Mouse (Mus musculus) cerebellum, adult 18-20 months (tissue): ENCODE data around the gene Hfe2.
"Not testable (repeated sequence)": the region's sequence is repeated elsewhere in the genome, so short reads cannot be mapped to it uniquely, and the experiment has no call there.

Experiments
- DNase-seq, 2 experiments: peaks; one replicate each; pipeline ENCODE4 v3.0.0; 2021

Hfe2 gene

DNA sequence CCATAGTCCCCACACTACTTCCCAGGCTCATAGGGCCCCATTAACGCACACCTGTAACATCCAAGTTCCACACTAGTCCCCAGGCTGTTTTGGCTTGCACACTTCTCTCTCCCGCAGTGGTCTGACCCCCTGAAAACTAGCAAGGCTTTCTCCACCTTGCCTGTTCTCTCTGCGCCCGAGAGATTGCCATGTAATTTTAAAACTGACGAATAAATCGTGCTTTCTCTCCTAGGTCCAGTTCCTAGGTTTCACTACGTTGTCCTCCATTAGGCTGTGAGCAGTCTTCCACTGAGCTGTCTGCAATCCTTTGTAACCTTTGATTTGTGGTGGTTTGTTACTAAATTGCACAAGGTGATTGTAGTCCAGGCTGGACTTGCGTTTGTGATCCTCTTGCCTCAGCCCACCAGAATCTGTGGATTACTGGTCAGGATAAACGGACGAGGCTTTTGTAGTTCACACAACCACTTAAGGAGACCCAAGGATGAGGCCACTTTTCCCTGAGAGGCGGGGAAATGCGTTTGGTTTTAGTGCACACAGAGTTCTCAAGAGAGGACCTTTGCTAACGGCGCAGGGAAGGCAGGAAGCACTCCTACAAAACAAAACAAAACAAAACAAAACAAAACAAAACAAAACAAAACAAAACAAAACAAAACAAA lies 28.2 kb upstream of the Hfe2 start:
- DNase-seq: not testable (repeated sequence)

DNA sequence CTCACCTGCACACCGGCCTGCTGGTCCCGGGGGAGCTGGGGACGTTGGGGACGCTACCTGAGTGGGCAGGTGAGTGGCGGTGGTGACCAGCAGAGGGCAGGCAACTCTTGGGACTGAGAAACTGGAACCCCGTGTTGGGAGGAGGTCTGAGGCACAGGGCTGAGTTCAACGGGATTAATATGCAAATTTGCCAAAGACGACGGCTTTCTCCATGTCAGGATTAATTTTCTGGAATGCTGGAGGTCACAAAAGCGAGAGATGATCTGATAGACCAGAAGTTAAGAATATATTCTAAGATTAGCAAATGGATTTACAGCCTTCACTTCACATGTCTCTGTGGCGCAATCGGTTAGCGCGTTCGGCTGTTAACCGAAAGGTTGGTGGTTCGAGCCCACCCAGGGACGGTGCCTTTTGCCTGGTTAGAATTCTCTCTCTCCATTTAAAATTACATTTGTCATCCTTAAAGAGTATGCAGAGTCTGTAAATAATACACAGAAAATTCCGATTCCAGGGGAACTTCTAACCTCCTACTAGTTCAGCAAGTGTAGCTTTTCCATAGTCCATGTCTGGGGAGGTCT lies 27.4 kb upstream of the Hfe2 start:
- DNase-seq: peak; percentile 80 to 82

DNA sequence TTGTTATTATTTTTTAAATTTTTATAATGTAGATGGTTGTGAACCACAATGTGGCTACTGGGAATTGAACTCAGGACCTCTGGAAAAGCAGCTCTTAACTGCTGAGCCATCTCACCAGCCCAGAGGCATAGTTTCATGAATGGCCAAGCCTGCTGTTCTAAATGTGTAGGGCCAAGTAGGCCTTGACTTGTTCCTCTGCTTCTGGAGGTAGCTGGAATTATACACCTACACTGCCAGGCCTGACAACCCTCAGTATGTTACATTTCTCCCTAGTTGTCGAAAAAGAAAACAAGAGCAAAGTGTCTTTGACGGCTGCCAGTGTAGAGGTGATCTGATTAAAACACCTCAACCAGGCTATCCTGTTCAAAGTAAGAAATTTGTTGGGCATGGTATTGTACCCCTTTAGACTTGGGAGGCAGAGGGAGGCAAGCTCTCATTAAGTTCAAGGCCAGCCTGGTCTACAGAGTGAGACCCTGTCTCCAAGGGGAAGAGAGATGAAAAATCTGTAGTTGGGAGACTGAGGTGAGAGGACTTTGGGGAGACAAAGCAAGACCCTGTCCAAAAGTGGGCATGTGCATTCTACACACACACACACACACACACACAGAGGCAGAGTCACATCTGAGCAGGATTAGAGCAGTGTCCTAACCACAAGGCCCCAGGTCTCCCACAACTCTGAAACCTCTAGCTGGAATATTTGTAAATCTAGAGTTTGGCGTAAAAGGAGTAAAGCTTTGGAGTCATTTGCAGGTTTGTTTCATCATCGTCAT lies 26.3 kb upstream of the Hfe2 start:
- peak in 1 of 2 experiments; percentile 19 for DNase-seq

DNA sequence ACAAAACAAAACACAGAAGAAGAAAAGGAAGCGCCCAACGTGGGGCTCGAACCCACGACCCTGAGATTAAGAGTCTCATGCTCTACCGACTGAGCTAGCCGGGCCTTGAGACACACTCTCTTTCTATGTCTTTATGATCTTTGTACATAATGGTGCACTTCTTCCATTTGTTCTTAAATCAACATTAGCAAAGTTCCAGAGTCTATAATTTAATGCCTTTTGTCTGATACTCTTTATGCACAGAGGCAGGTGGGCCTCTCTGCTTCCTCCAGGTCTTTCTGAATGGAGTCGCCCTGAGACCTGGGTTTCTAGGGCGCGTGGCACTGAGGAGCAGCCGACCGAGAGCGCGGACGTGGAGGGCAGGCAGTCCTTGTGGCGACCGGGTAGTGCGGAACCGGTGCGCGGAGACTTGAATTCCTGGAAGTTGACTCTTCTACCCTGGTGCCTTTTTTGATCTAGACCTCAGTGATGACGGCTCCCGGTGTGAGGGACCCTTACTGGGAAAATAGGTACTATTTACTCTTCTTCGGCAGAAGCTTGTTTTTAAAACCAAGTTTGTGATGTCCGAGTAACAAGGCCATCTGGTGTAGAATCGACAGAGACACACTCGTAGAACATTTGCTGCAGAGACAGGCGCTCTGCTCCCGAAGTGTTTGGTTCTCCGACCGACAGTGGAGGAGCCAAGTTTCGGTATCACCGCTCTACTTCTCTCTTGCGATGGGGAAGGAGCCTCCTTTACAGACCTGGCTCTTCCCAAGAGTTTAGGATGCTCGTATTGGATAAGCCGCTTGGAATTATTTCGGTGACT lies 25.3 kb upstream of the Hfe2 start:
- DNase-seq: peak; percentile 70 to 85

DNA sequence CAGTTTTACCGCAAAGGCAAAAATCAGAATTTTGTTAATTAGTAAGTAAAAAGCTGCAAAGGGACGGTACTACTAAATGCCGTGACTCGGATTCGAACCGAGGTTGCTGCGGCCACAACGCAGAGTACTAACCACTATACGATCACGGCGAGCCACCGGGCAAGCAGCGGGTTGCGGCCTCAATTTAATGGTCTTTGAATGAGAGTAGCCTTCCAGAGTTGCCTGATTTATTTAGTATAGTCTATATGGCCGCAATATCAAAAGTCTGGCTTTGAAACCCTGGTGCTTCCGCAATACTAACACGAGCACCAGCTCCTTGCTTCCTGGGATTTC lies 24.7 kb upstream of the Hfe2 start:
- DNase-seq: peak; percentile 88 to 95

DNA sequence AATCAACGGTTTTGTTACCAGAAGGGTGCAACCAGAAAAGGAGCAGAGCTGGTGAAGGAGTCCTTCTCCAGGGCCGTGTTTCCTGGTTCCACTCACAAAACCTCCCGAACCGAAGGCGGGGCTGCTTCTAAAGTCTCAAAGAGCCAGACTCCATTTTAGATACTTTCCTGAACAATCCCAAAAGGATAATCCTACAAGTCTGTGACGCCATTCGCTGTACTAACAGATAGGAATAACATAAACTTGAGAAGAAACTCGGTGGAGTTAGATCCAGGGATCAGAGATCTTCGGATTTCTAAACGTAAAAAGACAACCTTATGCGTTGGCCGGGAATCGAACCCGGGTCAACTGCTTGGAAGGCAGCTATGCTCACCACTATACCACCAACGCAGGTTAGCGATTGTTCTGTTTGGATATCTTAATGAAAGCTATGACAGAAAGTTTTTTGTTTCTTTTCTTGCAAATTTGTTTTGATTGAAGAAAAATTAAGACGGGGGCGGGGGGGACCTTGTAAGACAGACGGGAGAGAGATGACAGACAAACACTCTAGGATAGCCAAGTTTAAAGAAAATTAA lies 24.2 kb upstream of the Hfe2 start:
- peak; percentile 84 to 91 for DNase-seq

DNA sequence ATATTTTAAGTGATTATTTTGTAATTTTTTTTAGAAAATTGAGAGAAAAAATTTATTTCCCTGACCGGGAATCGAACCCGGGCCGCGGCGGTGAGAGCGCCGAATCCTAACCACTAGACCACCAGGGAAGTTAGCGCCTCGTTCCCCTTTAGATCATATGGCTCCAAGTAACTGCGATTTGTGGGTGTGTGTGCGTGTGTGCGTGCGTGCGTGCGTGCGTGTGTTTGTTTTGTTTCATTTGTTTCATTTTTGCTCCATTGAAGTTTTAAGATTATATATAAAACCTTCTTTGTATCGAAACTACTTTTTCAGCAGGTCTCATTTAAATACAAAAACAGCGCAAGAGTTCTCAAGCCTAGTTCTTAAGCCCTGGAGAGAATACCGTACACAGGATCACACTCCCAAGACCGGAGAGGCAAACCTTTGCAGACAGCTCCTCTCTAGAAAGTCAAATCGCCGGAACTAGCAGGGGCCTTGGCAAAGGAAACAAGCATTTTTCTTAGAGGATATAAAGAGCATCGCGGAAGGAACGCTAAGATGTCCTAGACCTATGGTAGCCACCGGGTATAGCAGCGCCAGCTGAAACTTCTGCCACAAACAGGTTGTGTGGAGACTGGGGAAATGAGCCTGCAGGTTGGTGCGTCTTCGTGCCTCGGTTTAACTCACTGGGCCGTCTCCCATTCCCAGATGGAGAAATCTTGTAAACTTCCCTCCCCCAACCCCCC lies 23.4 kb upstream of the Hfe2 start:
- peak; percentile 70 to 89 for DNase-seq

DNA sequence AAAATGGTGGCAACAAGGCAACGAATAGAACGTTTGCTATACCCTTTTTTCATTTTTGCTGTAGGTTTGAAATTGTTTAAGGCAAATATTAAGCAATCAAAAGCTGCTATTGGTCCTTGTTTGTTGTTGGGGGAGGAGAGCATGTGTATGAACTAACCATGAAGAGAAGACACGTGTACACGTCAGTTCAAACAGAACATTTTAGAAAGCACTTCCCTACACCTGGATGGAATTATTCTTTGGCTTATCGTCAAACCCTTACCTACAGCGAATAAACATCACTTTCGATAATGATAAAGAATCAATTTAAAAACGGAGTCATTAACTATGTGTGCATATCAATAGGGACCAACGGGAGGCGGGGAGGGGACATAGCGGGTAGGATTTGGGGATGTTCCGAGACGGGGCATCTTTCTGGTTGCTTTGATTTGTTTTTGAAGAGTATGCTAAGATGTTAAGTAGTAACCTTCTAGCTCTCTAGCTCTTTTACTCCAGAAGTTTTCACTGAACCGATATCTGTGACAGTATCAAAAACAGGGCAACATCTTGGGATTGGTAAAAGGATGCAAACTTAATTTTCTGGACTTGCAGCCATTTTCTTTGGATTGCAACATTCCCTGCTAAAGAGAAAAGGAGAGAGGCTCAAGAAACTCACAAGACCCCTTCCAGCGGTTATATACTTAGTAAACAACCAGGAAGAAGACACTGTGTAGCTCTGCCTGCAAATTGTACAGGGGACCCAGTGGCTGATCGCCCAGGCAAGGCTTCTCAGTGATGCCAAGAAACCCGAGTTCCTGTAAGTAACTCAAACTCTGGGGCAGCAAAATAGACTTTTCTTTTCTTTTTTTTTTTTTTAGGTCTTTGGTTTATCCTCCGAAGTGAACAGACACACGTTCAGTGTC lies 22.5 kb upstream of the Hfe2 start:
- no peak for DNase-seq

DNA sequence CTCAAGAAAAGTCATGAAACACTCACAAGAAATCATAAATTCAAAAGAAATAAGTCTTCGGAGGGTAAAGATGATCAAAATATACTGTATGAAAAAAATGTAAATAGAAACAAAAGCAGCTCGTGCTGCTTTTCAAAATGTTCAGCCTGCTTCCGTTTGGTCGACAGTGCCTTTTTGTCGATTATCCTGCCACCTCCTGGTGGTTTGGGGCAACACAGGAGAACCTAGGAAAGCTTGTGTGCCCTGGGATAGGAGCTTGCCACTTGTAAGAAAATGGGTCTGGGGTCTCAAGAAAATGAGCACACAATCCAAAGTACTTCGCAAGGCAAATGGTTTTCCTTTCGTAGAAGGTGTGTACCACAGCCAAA lies 21.9 kb upstream of the Hfe2 start:
- DNase-seq: peak; percentile 75 to 77

DNA sequence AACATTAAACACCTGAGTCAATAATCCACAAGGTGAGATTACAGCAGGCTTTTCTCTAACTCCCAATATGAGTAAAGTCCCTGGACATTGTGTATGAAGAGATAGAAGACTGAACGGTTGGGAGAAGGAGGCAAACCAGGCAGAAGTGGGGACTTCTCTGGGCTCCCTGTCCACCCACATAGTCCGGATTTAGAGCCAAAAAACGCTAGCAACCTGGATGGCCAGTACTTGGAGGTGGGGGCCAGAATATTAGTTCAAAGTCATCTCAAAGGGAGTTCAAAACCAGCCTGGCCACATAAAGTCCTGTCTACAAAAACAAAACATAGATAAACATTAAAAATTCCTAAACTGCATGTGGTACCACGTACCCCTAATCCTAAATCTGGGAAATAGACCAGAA lies 21.0 kb upstream of the Hfe2 start:
- DNase-seq: no peak

DNA sequence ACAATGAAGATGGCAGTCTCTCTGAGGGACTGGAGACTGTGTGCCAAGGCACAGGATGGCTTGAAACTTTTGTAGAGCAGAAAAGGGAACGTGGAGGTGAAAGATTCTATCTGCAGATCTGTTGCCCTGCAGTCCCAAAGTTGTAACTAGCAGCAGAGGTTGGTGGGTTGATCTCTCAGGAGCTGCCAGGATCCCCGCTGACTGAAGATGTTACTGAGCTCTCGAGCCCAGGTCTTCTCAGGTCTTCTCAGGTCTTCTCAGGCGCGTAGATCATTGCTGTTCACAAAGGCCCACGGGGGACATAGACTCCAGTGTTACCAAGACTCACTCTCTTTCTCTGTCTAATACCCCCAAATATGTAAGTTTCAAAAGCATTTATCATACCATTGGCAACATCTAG lies 20.0 kb upstream of the Hfe2 start:
- DNase-seq: no peak

DNA sequence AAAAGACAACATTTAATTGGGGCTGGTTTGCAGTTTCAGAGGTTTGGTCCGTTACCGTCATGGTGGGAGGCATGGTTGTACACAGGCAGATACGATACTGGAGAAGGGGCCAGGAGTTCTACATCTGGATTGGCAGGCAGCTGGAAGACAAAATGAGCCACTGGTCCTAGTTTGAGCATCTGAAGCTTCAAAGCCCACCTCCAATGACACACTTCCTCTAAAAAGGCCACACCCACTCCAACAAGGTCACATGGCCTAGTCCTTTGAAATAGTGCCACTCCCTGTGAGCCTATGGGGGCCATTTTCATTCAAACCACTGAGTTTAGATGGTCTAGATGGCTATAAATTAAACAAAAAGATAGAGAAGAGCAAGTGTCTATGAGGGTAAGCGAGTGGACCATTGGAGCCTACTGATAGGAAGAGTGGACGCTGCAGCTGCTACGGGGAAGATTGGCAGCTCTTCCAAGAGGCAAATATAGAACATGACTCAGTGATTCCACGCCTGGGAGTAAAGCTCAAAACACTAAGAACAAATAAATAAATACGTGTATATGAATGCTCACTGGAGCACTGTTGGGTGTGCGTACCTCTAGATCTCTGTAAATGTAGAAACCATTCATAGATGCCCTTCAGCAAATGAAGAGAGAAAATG lies 18.4 kb upstream of the Hfe2 start:
- no peak for DNase-seq

DNA sequence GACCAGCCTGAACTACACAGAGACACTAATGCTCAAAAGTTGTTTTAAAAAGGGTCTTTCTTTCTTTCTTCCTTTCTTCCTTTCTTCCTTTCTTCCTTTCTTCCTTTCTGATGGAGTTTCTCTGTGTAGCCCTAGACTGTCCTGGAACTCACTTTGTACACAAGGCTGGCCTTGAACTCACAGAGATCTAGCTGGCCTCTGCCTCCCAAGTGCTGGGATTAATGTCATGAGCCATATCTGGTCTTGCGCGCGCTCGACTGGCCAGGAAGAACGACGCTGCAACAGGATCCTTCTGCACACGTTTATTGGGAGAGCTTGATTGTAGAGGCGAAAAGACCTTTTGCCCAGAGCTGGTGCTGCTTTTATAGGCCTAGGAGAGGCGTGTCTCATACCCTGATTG lies 17.0 kb upstream of the Hfe2 start:
- not testable (repeated sequence) for DNase-seq

DNA sequence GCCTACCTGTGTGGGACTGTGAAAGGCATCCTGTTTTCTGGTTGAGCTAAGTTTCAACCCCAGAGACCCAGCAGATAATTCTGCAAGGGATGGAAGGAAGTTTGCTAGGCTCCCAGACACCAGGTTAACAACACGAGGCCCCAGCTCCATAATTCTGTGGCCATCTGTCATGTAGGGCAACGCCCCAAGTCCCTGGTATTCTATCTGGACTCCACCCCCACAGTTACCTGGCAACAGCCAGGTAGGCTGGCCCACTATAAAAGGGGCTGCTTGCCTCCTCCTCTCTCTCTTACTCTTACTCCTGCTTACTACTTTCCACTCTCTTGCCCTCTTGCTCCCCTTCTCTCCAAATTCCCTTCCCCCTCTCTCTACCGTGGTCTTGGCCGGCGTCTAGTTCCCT lies 4.8 kb upstream of the Hfe2 start:
- no peak for DNase-seq

DNA sequence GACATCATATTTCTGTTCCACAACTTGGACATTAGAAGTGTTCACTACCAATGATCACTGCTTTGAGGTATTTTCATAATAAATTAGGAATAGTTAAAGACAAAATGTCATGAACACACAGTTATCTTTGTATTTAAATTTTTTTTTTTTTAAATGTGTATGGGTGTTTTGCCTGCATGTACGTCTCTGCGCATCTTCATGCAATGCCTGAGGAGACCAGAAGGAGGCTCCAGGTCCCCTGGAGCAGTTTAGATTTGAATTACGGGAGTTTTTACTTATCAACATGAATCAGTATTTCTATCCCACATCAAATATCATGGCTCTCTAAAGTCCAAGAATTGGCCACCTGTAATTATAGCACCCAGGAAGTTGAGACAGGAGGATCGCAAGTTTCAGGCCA lies 2.8 kb upstream of the Hfe2 start:
- no peak for DNase-seq

DNA sequence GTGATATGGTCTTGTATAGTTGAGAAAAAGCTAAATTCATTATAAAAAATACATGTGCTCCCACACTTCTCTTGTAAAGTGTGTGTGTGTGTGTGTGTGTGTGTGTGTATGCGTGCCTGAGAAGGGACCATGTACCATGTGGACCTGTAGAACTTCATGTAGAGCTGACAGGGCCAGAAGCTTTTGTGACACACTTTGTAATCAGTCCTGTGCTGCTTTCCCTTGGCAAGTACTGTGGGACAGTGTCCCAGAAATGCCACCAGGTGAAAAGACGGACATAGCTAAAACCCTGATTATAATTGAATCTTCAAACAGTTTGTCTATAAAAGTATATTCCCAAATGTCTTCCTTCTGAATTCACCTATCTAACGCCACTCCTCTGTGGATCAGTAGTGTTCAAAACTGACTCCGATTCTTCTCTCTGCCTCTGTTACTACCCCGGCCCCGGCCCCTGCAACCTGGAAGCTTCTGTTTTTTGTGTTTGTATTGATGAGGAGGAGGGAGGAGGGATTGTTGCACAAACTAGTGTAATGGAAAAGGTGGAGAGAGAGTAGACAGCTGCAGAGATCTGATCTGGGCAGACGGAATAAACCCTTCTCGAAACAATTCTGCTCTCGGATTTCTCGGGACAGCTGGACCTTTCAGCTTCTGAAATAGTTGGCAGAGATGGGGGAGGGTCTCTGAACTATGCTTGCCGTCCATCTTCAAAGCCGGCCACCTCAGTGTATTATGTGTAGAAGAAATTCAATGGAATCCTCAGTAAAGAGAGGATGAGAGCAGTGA lies 753 bp upstream of the Hfe2 start:
- no peak for DNase-seq

DNA sequence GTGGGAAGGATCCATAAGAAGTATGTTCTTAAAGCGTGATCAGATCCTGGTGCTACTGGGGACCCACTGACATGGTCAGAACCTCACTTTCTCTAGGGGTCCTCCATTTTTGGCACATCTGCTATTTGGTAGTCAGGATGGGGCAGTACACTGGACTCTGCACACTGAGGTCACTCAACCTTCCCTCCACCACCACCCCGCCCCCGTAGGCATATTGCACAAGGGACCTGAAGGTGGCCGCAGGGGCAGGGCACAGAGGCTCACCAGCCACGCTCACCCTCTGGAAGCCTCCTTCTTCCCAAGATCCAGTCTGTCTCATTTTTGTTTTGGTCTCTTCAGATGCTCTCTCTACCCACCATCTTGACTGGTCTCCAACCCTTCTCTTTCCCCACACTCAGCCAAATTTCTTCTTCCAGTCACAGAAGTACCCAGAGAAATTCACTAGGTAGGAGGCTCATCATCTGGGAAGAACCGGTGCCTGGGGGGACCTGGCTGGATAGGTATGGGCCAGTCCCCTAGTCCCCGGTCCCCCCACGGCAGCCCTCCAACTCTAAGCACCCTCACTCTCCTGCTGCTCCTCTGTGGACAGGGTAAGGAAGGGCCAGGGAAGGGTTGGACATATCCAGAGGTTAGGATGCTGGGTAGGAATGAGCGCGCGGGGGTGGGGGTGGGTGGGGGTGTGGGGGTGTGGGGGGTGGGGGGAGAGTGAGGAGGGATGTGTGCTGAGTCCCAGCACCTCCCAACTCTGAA lies 1.2 kb downstream of the Hfe2 start:
- DNase-seq: no peak

DNA sequence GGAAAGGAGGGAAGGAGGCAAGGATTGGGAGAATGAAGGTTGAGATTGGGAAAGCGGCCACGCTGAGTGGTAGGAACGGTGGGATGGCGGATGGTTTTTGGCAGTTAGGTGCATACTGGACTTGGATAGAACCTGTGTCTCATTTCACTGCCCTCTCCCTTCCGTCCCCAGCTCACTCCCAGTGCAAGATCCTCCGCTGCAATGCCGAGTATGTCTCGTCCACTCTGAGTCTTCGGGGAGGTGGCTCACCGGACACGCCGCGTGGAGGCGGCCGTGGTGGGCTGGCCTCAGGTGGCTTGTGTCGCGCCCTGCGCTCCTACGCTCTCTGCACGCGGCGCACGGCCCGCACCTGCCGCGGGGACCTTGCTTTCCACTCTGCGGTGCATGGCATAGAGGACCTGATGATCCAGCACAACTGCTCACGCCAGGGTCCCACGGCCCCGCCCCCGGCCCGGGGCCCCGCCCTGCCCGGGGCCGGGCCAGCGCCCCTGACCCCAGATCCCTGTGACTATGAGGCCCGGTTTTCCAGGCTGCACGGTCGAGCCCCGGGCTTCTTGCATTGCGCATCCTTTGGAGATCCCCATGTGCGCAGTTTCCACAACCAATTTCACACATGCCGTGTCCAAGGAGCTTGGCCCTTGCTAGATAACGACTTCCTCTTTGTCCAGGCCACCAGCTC lies 2.0 kb downstream of the Hfe2 start:
- no peak for DNase-seq

DNA sequence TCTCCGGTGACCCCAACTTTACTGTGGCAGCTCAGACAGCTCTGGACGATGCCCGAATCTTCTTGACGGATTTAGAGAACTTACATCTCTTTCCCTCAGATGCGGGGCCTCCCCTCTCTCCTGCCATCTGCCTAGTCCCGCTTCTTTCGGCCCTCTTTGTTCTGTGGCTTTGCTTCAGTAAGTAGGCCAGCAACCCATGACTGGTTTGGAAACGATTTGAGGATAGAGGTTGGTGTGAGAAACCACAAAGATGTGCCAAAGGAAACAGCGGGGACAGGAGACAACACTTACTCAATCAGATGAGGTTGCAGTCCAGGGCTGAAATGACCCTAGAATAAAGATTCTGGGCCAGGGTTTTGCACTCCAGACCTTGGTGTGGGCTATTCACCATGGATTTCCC lies 3.5 kb downstream of the Hfe2 start:
- DNase-seq: no peak
